Mouse (Mus musculus) limb, embryonic 15.5 days (tissue): ENCODE data around the gene Dnajb4. TPM values are rescaled to one million over a fixed set of nuclear protein-coding genes. Genes with fewer than 3 reads are reported as not detected.

Experiments used
- ATAC-seq: fragments of 200-750 bp; cut with Nextera tagmentation; 2 replicates; pipeline ENCODE4 v1.8.0; 2017; ENCODE audit warnings: low read depth, moderate TSS enrichment; ENCODE audit not compliant: insufficient number of reproducible peaks, low FRiP score, low TSS enrichment
- H3K27ac ChIP-seq: fragments of 300-500 bp; sonication (generic); 2 replicates; pipeline ENCODE4 v1.5.1; 2015; ENCODE audit warnings: moderate library complexity, mild to moderate bottlenecking, inconsistent platforms
- H3K27me3 ChIP-seq: fragments of 300-500 bp; sonication (generic); 2 replicates; pipeline ENCODE4 v1.6.1; 2015; ENCODE audit warnings: inconsistent platforms
- H3K36me3 ChIP-seq: fragments of 300-500 bp; sonication (generic); 2 replicates; pipeline ENCODE4 v1.6.1; 2015; ENCODE audit warnings: inconsistent platforms
- H3K4me1 ChIP-seq: fragments of 300-500 bp; sonication (generic); 2 replicates; pipeline ENCODE4 v1.6.1; 2015; ENCODE audit warnings: inconsistent platforms
- H3K4me2 ChIP-seq: fragments of 300-500 bp; sonication (generic); 2 replicates; pipeline ENCODE4 v1.6.1; 2015; ENCODE audit warnings: mild to moderate bottlenecking, inconsistent platforms
- H3K4me3 ChIP-seq: fragments of 300-500 bp; sonication (generic); 2 replicates; pipeline ENCODE4 v1.5.1; 2015; ENCODE audit warnings: mild to moderate bottlenecking, inconsistent platforms
- H3K9ac ChIP-seq: fragments of 300-500 bp; sonication (generic); 2 replicates; pipeline ENCODE4 v1.6.1; 2015; ENCODE audit warnings: inconsistent platforms
- H3K9me3 ChIP-seq: fragments of 300-500 bp; sonication (generic); 2 replicates; pipeline ENCODE4 v1.6.1; 2016; ENCODE audit warnings: inconsistent platforms
- WGBS: fragments of 180-500 bp; shearing (Covaris S2); methylation state at CpG from one replicate; pipeline ENCODE4 v1.1.7; 2015; 5-methylcytosine and 5-hydroxymethylcytosine counted together
- polyA plus RNA-seq: library from polyadenylated mRNA; unstranded; fragments of >200 nt; fragmentation: Nextera tagmentation; extraction: Ambion mirVana; gene quantifications from 2 replicates; pipeline ENCODE4 v1.2.1, GENCODE M21; 2015

The Dnajb4 gene
- polyA plus RNA-seq, 1 experiment from 2014 or later: 39.3 TPM

DNA sequence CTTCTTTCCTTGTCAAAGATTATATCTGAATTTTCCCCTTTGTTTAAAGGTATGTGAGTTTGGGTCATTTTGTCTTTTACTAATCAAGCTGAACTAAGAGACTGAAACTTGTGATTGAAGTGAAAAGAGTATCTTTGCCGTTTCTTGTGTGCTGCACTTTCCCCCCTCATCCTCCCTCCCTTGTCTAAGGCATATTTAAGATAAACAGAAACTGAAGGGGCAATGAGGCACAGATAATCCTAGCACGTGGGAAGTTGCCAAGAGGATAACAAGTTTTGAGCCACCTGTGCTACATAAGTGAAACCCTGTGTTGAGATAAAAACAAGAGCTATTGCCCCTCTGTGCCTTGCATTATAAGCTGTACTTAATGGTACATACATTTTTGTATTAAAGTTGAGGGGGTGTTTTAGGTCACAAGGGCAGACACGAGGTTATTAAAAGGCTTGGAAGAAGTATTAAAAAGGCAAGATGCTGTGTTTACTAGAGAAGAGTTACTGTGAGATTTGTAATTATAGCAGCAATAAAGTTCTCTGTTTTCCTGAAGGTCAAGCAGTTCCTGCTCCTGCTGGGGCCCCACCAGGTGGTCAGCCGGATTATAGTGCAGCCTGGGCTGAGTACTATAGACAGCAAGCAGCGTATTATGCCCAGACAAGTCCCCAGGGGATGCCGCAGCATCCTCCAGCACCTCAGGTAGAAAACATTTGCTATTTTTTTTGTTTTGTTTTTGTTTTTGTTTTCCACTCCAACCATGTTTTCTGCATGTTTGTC, 21.4 kb upstream of the Dnajb4 start:
- ATAC-seq: no peak
- H3K27me3 ChIP-seq: no peaks in the 10 kb centered on the region
- 39% methylated on average over 6 of the region's 6 CpGs for WGBS

DNA sequence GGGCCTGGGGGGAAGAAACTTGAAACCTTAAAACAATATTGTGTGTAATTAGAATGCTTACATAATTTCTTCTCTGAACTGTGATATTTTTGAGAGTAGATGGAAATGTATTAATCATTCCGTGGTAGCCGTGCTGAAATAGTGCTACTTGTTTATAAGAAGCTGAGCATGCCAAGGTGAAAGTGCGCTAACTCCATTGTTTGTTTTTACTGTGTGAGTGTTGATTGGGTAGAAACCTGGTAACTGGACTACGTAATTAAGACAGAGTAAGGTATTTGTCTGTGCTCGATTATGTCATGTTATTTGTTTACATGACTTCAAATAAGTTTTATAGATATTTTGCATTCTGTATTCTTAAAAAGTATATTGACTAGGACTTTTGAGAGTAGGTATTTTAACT, 19.2 kb upstream of the Dnajb4 start:
- Histone ChIP-seq H3K9me3 (no peaks in the 10 kb centered on the region), H3K27ac (no peak overlapping the region), H3K9ac (no peak overlapping the region), H3K4me2 (no peak overlapping the region), H3K27me3 (no peaks in the 10 kb centered on the region), H3K4me1 (no peaks in the 10 kb centered on the region), H3K36me3 (peaks cover 58% of the 10 kb centered on the region), H3K4me3 (no peak overlapping the region)
- WGBS: 91% methylated on average over 5 of the region's 5 CpGs
- no peak for ATAC-seq

More for the DNA sequence above, 21.4 kb upstream of the Dnajb4 start:
- Histone ChIP-seq H3K4me3 (no peak overlapping the region), H3K27ac (no peak overlapping the region), H3K36me3 (peaks cover 48% of the 10 kb centered on the region), H3K4me2 (no peak overlapping the region), H3K9me3 (no peaks in the 10 kb centered on the region), H3K9ac (no peak overlapping the region), H3K4me1 (no peaks in the 10 kb centered on the region)

DNA sequence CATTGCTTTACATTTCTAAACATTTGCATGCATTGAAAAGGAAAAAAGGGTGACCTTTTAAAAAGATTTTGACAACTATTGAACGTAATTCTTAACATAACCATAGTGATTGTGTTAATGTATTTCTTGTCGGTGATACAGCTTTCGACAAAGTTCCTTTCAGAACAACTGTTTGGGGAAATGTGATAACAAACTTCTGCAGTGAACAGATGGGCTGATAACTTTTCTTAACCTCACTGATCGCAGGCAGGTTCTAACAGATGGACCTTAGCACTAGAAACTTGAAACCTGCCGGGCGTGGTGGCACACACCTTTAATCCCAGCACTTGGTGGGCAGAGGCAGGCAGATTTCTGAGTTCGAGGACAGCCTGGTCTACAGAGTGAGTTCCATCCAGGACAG, 18.7 kb upstream of the Dnajb4 start:
- Histone ChIP-seq H3K9ac (no peak overlapping the region), H3K4me2 (no peak overlapping the region), H3K27me3 (no peaks in the 10 kb centered on the region), H3K36me3 (peaks cover 63% of the 10 kb centered on the region), H3K9me3 (no peaks in the 10 kb centered on the region), H3K4me3 (no peak overlapping the region), H3K27ac (no peak overlapping the region), H3K4me1 (no peaks in the 10 kb centered on the region)
- no peak for ATAC-seq
- WGBS: 94% methylated on average over 7 of the region's 7 CpGs

DNA sequence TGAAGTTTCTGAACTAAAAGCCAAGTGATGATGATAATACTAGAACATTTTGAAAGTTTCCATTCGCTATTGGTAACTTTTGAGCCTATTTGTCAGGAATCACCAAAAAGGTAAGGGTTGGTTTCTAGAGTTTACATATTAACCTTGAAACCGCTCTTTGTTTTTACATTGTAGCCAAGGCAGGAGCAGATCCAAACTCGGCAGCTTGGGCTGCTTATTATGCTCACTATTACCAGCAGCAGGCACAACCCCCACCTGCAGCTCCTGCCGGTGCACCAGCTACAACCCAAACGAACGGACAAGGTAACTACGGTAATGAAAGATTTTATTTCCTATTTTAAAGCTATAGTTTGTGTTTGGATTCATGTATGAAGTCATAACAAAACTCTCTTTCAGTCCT, 15.8 kb upstream of the Dnajb4 start:
- peaks cover 77% of the 10 kb centered on the region for H3K36me3 ChIP-seq
- no peak for ATAC-seq

DNA sequence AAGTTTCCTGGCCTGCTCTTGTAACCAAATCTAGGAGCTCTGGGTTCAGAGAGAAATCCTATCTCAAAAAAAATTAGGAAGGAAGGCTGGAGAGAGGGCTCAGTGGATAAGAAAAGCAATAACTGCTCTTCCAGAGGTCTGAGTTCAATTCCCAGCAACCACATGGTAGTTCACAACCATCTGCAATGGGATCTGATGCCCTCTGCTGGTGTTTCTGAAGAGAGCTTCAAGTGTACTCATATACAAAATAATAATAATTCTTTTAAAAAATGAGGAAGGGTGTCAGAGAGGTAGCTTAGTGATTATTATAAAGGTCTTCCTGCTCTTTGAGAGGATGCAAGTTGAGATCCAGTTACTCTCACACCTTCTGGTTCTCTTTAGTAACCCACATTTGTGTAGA, 14.8 kb upstream of the Dnajb4 start:
- H3K9ac ChIP-seq: no peak overlapping the region
- H3K4me1 ChIP-seq: no peaks in the 10 kb centered on the region
- no peak for ATAC-seq
- no peak overlapping the region for H3K4me3 ChIP-seq
- no peak overlapping the region for H3K27ac ChIP-seq
- H3K4me2 ChIP-seq: no peak overlapping the region
- peaks cover 80% of the 10 kb centered on the region for H3K36me3 ChIP-seq
- H3K27me3 ChIP-seq: no peaks in the 10 kb centered on the region
- H3K9me3 ChIP-seq: no peaks in the 10 kb centered on the region

More for the DNA sequence above, 15.8 kb upstream of the Dnajb4 start:
- no peak overlapping the region for H3K4me2 ChIP-seq
- no peaks in the 10 kb centered on the region for H3K27me3 ChIP-seq
- H3K4me1 ChIP-seq: no peaks in the 10 kb centered on the region
- no peaks in the 10 kb centered on the region for H3K9me3 ChIP-seq
- no peak overlapping the region for H3K4me3 ChIP-seq
- no peak overlapping the region for H3K9ac ChIP-seq
- H3K27ac ChIP-seq: no peak overlapping the region
- 90% methylated on average over 7 of the region's 7 CpGs for WGBS

DNA sequence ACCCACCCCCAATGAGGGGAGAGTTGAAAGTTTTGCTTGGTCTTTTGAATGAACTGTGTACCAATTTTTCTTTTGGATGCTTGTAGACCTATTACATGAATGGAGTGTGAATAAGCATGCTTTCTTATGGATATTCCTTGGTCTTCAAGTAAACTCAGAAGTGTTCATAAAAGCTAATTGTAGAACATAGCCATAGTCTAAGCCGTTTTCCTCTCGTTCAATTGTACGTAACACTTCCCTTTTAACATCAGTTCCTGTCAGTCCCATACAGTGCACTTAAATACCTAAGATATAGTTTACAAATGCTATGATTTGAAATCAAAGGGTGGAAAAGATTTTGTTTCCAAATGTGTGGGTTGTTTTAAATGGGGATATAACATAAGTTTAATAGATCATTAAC, 3.3 kb upstream of the Dnajb4 start:
- H3K9me3 ChIP-seq: no peaks in the 10 kb centered on the region
- H3K9ac ChIP-seq: no peak overlapping the region
- WGBS: 33% methylated on average over 3 of the region's 3 CpGs
- H3K27me3 ChIP-seq: no peaks in the 10 kb centered on the region
- no peak for ATAC-seq
- H3K4me3 ChIP-seq: no peak overlapping the region
- H3K4me2 ChIP-seq: peak overlapping the region; percentile 74
- H3K27ac ChIP-seq: no peak overlapping the region
- peaks cover 20% of the 10 kb centered on the region for H3K4me1 ChIP-seq
- peaks cover 30% of the 10 kb centered on the region for H3K36me3 ChIP-seq

DNA sequence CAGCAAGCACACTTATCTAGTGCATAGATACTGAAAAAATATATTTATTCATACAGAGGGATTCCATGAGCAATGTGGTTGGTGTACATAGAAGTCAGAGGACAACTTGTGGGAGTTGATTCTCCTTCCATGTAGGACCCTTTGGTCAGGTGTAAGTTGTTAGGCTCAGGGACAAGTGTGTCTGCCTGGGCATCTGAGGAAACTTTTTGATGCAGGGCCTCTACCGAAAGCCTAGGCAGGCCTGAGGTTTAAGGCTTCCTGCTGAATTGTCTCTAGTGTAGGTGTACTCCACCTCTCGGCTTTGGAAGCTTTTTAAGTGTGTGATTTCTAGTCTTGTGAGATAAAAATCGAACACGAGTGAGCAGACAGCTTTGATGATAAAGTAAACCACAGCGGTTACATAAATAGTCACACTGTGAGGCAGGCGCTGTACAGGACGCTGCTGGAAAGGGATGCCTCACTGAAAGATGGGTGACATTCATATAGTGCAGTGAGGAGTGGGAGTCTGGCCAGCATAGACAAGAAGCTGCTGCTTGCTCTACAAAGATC, 1.7 kb upstream of the Dnajb4 start:
- Histone ChIP-seq H3K27me3 (no peaks in the 10 kb centered on the region), H3K9me3 (no peaks in the 10 kb centered on the region), H3K36me3 (peaks cover 21% of the 10 kb centered on the region), H3K9ac (peak overlapping the region; percentile 99), H3K4me2 (peak overlapping the region; percentile 74), H3K4me1 (peaks cover 21% of the 10 kb centered on the region), H3K4me3 (peak overlapping the region; percentile 94), H3K27ac (no peak overlapping the region)
- 18% methylated on average over 7 of the region's 7 CpGs for WGBS
- ATAC-seq: no peak

DNA sequence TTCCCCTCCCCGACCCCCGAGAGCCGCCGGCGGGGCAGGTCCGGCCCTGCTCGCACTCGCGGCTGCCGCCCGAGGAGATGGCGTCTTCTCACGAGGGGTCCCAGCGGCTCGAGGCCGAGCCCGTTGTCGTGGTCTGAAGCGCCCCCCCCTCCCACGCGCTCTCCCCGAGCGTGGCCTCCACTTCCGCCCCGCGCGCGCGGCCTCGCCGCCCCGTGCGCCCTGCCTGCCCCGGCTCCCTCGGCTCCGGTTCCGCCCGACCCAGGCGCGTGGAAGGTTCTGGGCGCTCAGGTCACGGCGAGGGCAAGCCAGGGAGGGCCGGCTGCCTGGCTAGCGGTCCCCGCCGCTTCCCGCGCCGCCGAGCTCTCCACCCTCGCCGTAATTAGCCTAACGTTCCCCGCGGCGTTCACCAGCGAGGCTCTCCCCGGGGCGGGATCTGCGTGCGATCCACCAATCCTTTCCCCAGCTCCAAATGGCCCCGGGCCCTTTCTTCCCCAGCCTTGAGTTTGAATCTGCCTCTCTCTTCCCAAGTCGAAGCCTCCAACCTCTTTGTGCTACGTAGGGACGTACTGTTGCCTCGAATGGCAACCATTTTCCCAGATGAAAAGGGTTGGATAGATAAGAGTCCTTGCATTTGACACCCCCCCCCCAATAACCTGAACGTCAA, 758 bp upstream of the Dnajb4 start:
- Histone ChIP-seq H3K36me3 (peaks cover 12% of the 10 kb centered on the region), H3K27ac (peak overlapping the region; percentile 99), H3K9me3 (no peaks in the 10 kb centered on the region), H3K9ac (peak overlapping the region; percentile 99), H3K4me2 (peak overlapping the region; percentile 74), H3K4me1 (peaks cover 21% of the 10 kb centered on the region), H3K27me3 (no peaks in the 10 kb centered on the region), H3K4me3 (peak overlapping the region; percentile 94)
- WGBS: under 1% methylated on average over 58 of the region's 68 CpGs
- ATAC-seq: peak; percentile 70

DNA sequence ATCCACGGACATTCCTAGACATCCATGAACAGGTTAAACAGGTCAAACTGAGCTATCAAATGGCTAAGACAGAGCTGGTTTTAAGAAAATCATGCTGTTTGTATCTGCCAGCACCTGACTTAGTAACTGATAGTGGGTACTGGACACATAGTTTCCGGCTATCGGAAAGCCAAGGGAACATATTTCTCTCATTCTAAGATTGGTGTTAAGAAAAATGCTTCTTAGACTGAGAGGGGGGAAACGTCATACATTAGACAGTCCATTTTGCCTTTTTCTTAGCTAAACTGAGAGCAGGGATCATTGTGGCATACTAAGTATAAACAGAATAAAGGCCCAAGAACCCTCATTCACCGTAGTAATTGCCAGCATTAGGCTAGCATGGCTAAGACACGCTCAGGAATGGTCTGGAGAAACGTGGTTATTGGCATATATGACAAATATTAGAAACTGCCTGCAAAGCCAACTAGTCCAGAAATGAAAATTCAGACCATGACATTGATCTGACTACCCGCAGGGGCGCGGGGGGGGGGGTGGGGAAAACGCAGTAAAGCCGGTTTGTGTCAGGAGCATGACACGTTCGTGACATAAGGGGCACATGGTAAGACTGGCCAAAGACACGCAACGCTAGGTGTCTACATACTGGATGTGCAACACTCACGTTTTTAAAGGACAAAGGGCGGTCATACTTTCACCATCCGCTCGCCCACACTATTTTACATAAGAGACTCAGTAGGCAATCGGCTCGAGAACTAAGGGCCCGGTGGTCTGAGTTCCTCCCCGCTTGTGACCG, 730 bp downstream of the Dnajb4 start:
- WGBS: 3% methylated on average over 25 of the region's 25 CpGs
- peak overlapping the region; percentile 52 for H3K4me2 ChIP-seq

DNA sequence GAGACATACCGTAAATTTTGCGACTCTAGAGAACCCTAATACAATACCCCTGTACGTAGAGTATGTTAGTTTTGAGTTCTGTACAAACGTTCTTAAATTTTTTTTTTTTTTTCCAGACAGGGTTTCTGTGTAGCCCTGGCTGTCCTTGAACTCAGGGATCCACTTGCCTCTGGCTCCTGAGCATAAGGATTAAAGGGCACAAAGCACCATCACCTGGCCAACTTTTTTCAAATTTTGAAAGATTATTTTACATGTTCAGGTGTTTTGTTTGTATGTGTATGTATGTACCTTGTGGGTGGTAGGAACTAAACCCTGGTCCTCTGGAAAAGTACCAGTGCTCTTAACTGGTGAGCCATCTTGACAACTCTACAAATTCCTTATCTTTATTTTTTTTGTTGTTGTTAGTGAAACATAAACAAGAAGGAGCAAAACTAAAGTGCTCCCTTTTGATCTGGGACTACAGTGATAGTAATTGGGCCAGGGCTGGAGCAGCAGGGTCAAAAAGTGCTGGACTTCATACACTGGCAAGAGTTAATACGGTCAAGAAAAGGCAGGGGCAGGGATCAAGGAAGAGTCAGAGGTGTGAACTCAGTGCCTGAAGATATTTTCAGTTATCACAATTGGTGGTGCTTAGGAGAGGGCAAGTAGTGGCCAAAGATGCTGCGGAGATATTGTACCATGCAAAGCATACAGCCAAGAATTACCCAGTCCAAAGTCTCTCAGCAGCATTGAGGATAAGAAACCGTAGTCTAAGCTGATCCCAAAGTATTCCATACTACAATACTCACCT, 1.8 kb downstream of the Dnajb4 start:
- 0 out of 2 replicates have a peak, but pooled peaks cover 5% of the 10 kb centered on the region for H3K36me3 ChIP-seq
- H3K4me2 ChIP-seq: no peak overlapping the region
- peaks cover 19% of the 10 kb centered on the region for H3K4me1 ChIP-seq
- H3K9me3 ChIP-seq: no peaks in the 10 kb centered on the region
- 84% methylated on average over 7 of the region's 7 CpGs for WGBS
- no peak overlapping the region for H3K27ac ChIP-seq
- no peak overlapping the region for H3K9ac ChIP-seq
- no peak overlapping the region for H3K4me3 ChIP-seq
- no peaks in the 10 kb centered on the region for H3K27me3 ChIP-seq
- no peak for ATAC-seq

More for the DNA sequence above, 730 bp downstream of the Dnajb4 start:
- ATAC-seq: no peak; the same call in 1 of the 2 replicates
- Histone ChIP-seq H3K4me3 (peak overlapping the region; percentile 94), H3K4me1 (peaks cover 21% of the 10 kb centered on the region), H3K36me3 (0 out of 2 replicates have a peak, but pooled peaks cover 5% of the 10 kb centered on the region), H3K9ac (peak overlapping the region; percentile 97), H3K27me3 (no peaks in the 10 kb centered on the region), H3K27ac (peak overlapping the region; percentile 99), H3K9me3 (no peaks in the 10 kb centered on the region)

DNA sequence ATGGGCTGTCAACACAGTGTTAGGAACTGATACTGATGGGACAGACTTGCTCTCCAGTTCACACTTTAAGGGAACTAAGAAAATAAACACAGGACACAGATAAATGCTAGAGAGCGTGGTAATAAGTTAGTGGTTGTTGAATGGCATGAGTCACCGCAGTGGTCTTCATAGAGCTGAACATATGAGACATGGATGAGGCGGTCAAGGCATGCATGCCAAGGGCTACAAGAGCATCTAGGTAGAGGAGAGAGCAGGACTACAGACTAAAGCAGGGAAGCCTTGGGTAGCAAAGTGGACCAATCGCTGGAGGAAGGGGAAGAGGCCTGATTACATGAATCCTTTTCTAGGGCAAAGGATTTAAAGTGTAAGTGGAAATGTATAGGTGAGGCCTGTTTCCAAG, 2.9 kb downstream of the Dnajb4 start:
- Histone ChIP-seq H3K4me3 (no peak overlapping the region), H3K9me3 (no peaks in the 10 kb centered on the region), H3K9ac (no peak overlapping the region), H3K27me3 (no peaks in the 10 kb centered on the region), H3K36me3 (0 out of 2 replicates have a peak, but pooled peaks cover 5% of the 10 kb centered on the region), H3K4me2 (no peak overlapping the region), H3K27ac (no peak overlapping the region), H3K4me1 (peaks cover 8% of the 10 kb centered on the region)
- no peak for ATAC-seq
- 96% methylated on average over 4 of the region's 4 CpGs for WGBS
